Mouse (Mus musculus): ENCODE data around the gene Hpse2. TPM values are rescaled to one million over a fixed set of nuclear protein-coding genes. Genes with fewer than 3 reads are reported as not detected.

Hpse2 gene
- total RNA-seq, 1 experiment from 2014 or later, result not detected

- ATAC-seq (replicated peaks; ENCODE audit: low read depth, poor library complexity, severe bottlenecking), result no peak
Observed at GRCm38 (mm10) chr19:42985372-42986314, 402.5 kb downstream of the Hpse2 start.

GRCm38 (mm10) chr19:42980537-42980936 lies 407.6 kb downstream of the Hpse2 start:
- ATAC-seq (replicated peaks; ENCODE audit: low read depth, poor library complexity, severe bottlenecking), result no peak

GRCm38 (mm10) chr19:42977938-42978337 lies 410.2 kb downstream of the Hpse2 start:
- ATAC-seq (replicated peaks; ENCODE audit: low read depth, poor library complexity, severe bottlenecking), result no peak

- no peak for ATAC-seq (replicated peaks; ENCODE audit: low read depth, poor library complexity, severe bottlenecking)
Observed at GRCm38 (mm10) chr19:42973740-42974139, 414.4 kb downstream of the Hpse2 start.

GRCm38 (mm10) chr19:42965171-42965570 lies 423.0 kb downstream of the Hpse2 start:
- no peak for ATAC-seq (replicated peaks; ENCODE audit: low read depth, poor library complexity, severe bottlenecking)

GRCm38 (mm10) chr19:42948114-42948636 lies 440.0 kb downstream of the Hpse2 start:
- ATAC-seq (replicated peaks; ENCODE audit: low read depth, poor library complexity, severe bottlenecking), result no peak

GRCm38 (mm10) chr19:42937544-42937943 lies 450.6 kb downstream of the Hpse2 start:
- no peak for ATAC-seq (replicated peaks; ENCODE audit: low read depth, poor library complexity, severe bottlenecking)

- ATAC-seq (replicated peaks; ENCODE audit: low read depth, poor library complexity, severe bottlenecking), result no peak
Observed at GRCm38 (mm10) chr19:42936661-42937193, 451.4 kb downstream of the Hpse2 start.

- no peak for ATAC-seq (replicated peaks; ENCODE audit: low read depth, poor library complexity, severe bottlenecking)
Observed at GRCm38 (mm10) chr19:42929702-42930101, 458.5 kb downstream of the Hpse2 start.

GRCm38 (mm10) chr19:42928271-42928670 lies 459.9 kb downstream of the Hpse2 start:
- no peak for ATAC-seq (replicated peaks; ENCODE audit: low read depth, poor library complexity, severe bottlenecking)

- ATAC-seq (replicated peaks; ENCODE audit: low read depth, poor library complexity, severe bottlenecking), result no peak
Observed at GRCm38 (mm10) chr19:42922610-42923009, 465.5 kb downstream of the Hpse2 start.

GRCm38 (mm10) chr19:42913703-42914102 lies 474.5 kb downstream of the Hpse2 start:
- no peak for ATAC-seq (replicated peaks; ENCODE audit: low read depth, poor library complexity, severe bottlenecking)

- no peak for ATAC-seq (replicated peaks; ENCODE audit: low read depth, poor library complexity, severe bottlenecking)
Observed at GRCm38 (mm10) chr19:42909719-42910118, 478.4 kb downstream of the Hpse2 start.

GRCm38 (mm10) chr19:42908553-42908952 lies 479.6 kb downstream of the Hpse2 start:
- ATAC-seq (replicated peaks; ENCODE audit: low read depth, poor library complexity, severe bottlenecking), result no peak

GRCm38 (mm10) chr19:42906328-42906727 lies 481.8 kb downstream of the Hpse2 start:
- ATAC-seq (replicated peaks; ENCODE audit: low read depth, poor library complexity, severe bottlenecking), result no peak

GRCm38 (mm10) chr19:42904726-42905125 lies 483.4 kb downstream of the Hpse2 start:
- no peak for ATAC-seq (replicated peaks; ENCODE audit: low read depth, poor library complexity, severe bottlenecking)

- no peak for ATAC-seq (replicated peaks; ENCODE audit: low read depth, poor library complexity, severe bottlenecking)
Observed at GRCm38 (mm10) chr19:42904240-42904639, 483.9 kb downstream of the Hpse2 start.

- no peak for ATAC-seq (replicated peaks; ENCODE audit: low read depth, poor library complexity, severe bottlenecking)
Observed at GRCm38 (mm10) chr19:42903840-42904239, 484.3 kb downstream of the Hpse2 start.

- ATAC-seq (replicated peaks; ENCODE audit: low read depth, poor library complexity, severe bottlenecking), result no peak
Observed at GRCm38 (mm10) chr19:42902410-42903021, 485.6 kb downstream of the Hpse2 start.

GRCm38 (mm10) chr19:42891599-42891998 lies 496.6 kb downstream of the Hpse2 start:
- ATAC-seq (replicated peaks; ENCODE audit: low read depth, poor library complexity, severe bottlenecking), result no peak

GRCm38 (mm10) chr19:42877653-42878052 lies 510.5 kb downstream of the Hpse2 start:
- ATAC-seq (replicated peaks; ENCODE audit: low read depth, poor library complexity, severe bottlenecking), result no peak
